Mouse (Mus musculus) heart, embryonic 14.5 days (tissue): ENCODE results near the gene Snd1. TPM values are rescaled to one million over a fixed set of nuclear protein-coding genes. Genes with fewer than 3 reads are reported as not detected.

ENCODE experiments used
- ATAC-seq: fragments of 200-750 bp; cut with Nextera tagmentation; 2 replicates; pipeline ENCODE4 v1.8.0; 2017; ENCODE audit warnings: low read depth, moderate TSS enrichment; ENCODE audit not compliant: insufficient number of reproducible peaks, insufficient read depth, low FRiP score
- H3K27ac ChIP-seq, 2 experiments: fragments of 200-500 bp in 1 of 2; fragments of 300-500 bp in 1 of 2; sonication (generic) in 1 of 2; replicated peaks in 1 of 2; 2 replicates each; pipeline ENCODE4 v1.5.1; 2012 to 2014; ENCODE audit warnings: low read depth in 2 of 2, low read length in 2 of 2, control low read depth in 1 of 2, mild to moderate bottlenecking in 1 of 2, mixed read lengths in 1 of 2; ENCODE audit not compliant: control insufficient read depth in 1 of 2, insufficient read depth in 1 of 2
- H3K27me3 ChIP-seq: fragments of 300-500 bp; sonication (generic); 2 replicates; pipeline ENCODE4 v1.6.1; 2014; ENCODE audit warnings: mild to moderate bottlenecking, low read length, control low read depth; ENCODE audit not compliant: control insufficient read depth, insufficient read depth
- H3K36me3 ChIP-seq: fragments of 300-500 bp; sonication (generic); 2 replicates; pipeline ENCODE4 v1.6.1; 2014; ENCODE audit warnings: mild to moderate bottlenecking, control low read depth, low read length, mixed read lengths; ENCODE audit not compliant: control insufficient read depth, insufficient read depth
- H3K4me1 ChIP-seq, 2 experiments: fragments of 200-500 bp in 1 of 2; fragments of 300-500 bp in 1 of 2; sonication (generic) in 1 of 2; 2 replicates each; pipeline ENCODE4 v1.6.1; 2012 to 2014; ENCODE audit warnings: low read length in 2 of 2, control low read depth in 1 of 2, mixed read lengths in 1 of 2; ENCODE audit not compliant: control insufficient read depth in 2 of 2, insufficient read depth in 2 of 2
- H3K4me2 ChIP-seq: fragments of 300-500 bp; sonication (generic); 2 replicates; pipeline ENCODE4 v1.6.1; 2014; ENCODE audit warnings: mild to moderate bottlenecking, low read length
- H3K4me3 ChIP-seq, 2 experiments: fragments of 200-500 bp in 1 of 2; fragments of 300-500 bp in 1 of 2; sonication (generic) in 1 of 2; 2 replicates each; pipeline ENCODE4 v1.5.1; 2012 to 2014; ENCODE audit warnings: low read length in 2 of 2, mild to moderate bottlenecking in 2 of 2, control low read depth in 1 of 2, low read depth in 1 of 2, moderate library complexity in 1 of 2; ENCODE audit not compliant: control insufficient read depth in 1 of 2, insufficient read depth in 1 of 2
- H3K9ac ChIP-seq: fragments of 300-500 bp; sonication (generic); 2 replicates; pipeline ENCODE4 v1.6.1; 2014; ENCODE audit warnings: mild to moderate bottlenecking, low read length
- H3K9me3 ChIP-seq: fragments of 300-500 bp; sonication (generic); 2 replicates; pipeline ENCODE4 v1.6.1; 2016; ENCODE audit warnings: low read length, control low read depth; ENCODE audit not compliant: control insufficient read depth
- WGBS: fragments of 180-500 bp; shearing (Covaris S2); extraction: QIAGEN DNeasy Blood & Tissue Kit; methylation state at CpG from one replicate; pipeline ENCODE4 v1.1.7; 2014; 5-methylcytosine and 5-hydroxymethylcytosine counted together
- polyA plus RNA-seq: library from polyadenylated mRNA; unstranded; fragments of >200 nt; fragmentation: Nextera tagmentation; extraction: Ambion mirVana; gene quantifications from 2 replicates; pipeline ENCODE4 v1.2.1, GENCODE M21; 2014

The Snd1 gene
- polyA plus RNA-seq, 1 experiment from 2014 or later = 80.0 TPM

DNA sequence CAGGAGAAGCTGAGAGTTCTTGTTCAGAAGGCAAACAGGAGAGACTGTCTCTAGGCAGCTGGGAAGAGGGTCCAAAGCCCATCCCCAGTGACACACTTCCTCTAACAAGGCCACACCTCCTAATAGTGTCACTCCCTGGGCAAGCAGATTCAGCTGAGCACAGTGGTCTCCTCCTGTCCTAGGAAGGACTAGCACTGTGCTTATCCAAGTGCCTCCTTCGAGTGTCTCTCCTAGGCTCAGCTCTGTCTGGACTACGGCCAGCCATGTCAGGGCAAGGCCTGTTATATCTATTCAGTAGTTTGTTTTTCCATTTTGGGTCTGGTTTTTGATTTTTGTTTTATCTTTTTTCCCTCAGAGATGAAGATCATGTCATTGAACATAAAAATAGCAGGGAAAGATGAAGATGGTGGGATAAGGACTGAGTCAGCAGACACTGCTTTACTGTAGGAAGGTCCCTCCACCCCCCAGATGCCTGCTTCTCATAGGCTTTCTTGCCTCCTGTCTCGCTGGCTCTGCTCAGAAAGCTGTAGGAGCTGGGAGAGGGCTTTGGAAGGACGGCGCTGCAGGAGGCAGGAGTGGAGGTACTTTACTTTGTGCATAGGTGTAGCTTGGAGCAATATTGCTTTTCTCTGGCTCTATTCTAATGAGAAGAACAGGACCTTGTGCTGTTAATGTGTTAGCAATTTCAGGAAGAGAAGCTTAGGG, 86.5 kb downstream of the Snd1 start:
- peaks cover 49% of the 10 kb centered on the region for H3K36me3 ChIP-seq
- no peak overlapping the region for H3K9ac ChIP-seq
- H3K27me3 ChIP-seq = no peaks in the 10 kb centered on the region
- 67% methylated on average over 5 of the region's 5 CpGs for WGBS
- ATAC-seq = no peak
- no peaks in the 10 kb centered on the region for H3K9me3 ChIP-seq
- no peak overlapping the region; a peak in 1 of 4 replicates for H3K27ac ChIP-seq
- H3K4me1 ChIP-seq = no peaks in the 10 kb centered on the region
- no peak overlapping the region for H3K4me3 ChIP-seq
- no peak overlapping the region for H3K4me2 ChIP-seq

DNA sequence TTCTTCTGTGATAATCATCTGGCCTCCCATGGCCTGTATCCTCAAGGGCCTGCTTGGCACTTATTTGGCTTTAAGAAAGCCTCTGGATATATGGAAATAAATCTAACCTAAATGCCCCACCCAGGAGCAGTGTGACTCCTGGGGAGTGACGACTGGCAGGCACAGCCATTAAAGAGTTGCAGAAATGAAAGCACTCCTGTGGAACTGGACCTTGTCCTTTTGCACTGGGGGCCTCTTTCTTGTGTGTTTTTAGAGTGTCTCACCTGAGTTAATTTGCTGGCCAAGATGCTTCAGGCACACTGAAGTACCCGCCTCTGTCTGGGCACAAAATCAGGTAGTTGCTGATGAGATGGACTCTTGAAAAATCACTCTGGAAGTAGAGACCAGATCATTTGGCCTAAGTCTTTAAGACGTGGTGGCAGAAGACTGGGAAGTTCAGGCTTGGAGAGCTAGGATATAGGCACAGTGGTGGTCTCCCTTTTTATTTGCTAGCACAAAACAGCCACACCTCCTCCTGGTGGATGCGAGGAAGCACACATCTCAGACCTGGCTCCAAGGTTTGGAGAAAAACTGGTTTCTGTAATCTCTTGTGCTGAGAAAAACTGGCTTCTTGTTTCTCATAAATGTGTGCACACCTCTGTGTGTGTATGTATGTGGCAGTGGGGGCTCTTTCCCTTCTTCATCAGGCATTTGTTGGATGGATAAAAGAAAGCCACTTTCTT, 87.5 kb downstream of the Snd1 start:
- 79% methylated on average over 4 of the region's 4 CpGs for WGBS
- H3K4me1 ChIP-seq = no peaks in the 10 kb centered on the region

DNA sequence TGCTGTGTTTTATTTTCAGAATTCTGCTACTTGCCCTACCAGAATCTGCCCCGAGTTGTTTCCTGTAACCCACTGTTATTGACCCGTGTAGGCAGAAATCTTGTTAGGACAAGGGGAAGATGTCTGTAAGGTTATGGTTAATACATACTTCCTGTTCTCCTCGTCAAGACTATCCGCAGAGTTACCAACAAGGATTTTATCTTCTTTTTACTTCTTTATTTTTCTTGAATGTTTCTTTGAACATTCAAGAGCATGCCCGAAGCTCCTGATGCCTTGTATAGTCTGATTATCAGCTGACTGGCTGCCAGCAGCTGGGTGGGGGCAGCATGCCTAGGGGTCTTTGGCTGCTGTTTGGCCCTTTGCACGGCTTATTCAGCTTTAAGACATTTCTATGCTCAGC, 93.0 kb downstream of the Snd1 start:
- no peak overlapping the region for H3K4me3 ChIP-seq
- ATAC-seq = no peak
- H3K27ac ChIP-seq = no peak overlapping the region
- no peak overlapping the region for H3K4me2 ChIP-seq
- no peak overlapping the region for H3K9ac ChIP-seq
- H3K9me3 ChIP-seq = no peaks in the 10 kb centered on the region
- WGBS = 75% methylated on average over 6 of the region's 6 CpGs
- H3K27me3 ChIP-seq = no peaks in the 10 kb centered on the region
- H3K36me3 ChIP-seq = peaks cover 15% of the 10 kb centered on the region
- H3K4me1 ChIP-seq = peaks cover 2% of the 10 kb centered on the region in 2 experiments; a peak in 1 of 4 replicates

More for the DNA sequence above, 87.5 kb downstream of the Snd1 start:
- Histone ChIP-seq H3K4me2 (no peak overlapping the region), H3K27ac (no peak overlapping the region), H3K9ac (no peak overlapping the region), H3K9me3 (no peaks in the 10 kb centered on the region), H3K4me3 (no peak overlapping the region), H3K27me3 (no peaks in the 10 kb centered on the region), H3K36me3 (peaks cover 44% of the 10 kb centered on the region)
- ATAC-seq = no peak

DNA sequence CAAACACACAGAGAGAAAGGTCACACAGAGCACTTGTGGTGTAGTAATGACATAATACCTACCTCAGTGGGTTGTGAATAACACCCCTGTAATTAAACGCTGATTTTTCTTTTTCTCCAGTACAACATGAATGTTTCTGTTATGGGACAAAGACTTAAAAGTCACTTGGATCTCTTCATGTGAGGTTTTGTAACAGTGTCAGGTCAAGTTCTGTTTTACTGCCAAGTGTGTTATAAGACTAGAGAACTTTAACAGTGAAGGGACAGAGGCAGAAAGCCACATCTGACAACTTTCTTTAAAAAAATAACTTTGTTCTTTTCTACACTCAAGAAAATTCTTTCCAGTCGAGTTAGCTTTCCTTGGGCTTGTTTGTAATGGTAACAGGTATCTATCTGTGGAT, 97.0 kb downstream of the Snd1 start:
- Histone ChIP-seq H3K9me3 (no peaks in the 10 kb centered on the region), H3K4me3 (no peak overlapping the region), H3K4me1 (peaks cover 7 to 10% of the 10 kb centered on the region in 2 experiments; a peak in 3 of 4 replicates), H3K4me2 (no peak overlapping the region), H3K27me3 (no peaks in the 10 kb centered on the region), H3K9ac (no peak overlapping the region), H3K27ac (no peak overlapping the region), H3K36me3 (no peaks in the 10 kb centered on the region)
- no peak for ATAC-seq
- 75% methylated on average over 2 of the region's 2 CpGs for WGBS

DNA sequence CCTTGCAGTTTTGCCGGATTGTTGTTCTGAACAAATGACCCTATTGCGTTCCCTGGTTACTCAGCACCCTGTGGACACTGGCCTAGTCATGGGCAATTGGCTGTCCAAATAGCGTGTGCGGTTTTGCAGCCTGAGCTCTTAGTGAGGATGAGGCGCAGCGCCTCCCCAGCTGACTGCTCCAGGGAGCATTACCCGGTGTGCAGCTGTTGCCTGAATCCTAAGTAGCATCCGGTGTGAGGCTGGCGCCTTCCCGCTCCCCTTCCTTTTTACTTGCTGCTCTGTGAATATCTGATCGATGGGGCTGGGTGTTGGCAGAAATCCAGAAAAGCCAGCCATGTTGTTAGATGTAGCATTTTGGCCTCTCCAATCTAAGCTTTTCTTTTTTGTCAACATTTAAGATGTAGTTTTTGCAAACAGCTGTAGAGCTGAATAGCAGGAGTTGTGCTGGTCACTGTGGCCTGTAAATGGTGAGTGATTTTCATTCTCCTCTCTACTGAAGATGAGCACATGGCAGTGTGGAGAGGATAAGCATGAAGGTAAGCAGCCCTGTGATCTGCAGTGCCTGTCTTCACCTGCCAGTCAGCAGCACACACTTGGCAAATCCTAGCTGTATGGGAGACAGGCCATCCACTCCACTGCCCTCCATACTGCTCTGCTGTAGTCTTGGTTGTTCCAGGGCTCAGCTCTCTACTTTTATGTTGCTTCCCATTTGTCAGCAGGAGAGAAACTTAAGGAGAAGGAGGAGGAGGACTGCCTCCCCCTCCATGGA, 98.2 kb downstream of the Snd1 start:
- Histone ChIP-seq H3K9me3 (no peaks in the 10 kb centered on the region), H3K4me2 (no peak overlapping the region), H3K4me3 (no peak overlapping the region), H3K4me1 (peaks cover 7 to 8% of the 10 kb centered on the region in 2 experiments; a peak in 3 of 4 replicates), H3K27me3 (no peaks in the 10 kb centered on the region), H3K36me3 (no peaks in the 10 kb centered on the region), H3K27ac (no peak overlapping the region), H3K9ac (no peak overlapping the region; the same call in 1 of the 2 replicates)
- no peak for ATAC-seq
- WGBS = 64% methylated on average over 11 of the region's 11 CpGs

DNA sequence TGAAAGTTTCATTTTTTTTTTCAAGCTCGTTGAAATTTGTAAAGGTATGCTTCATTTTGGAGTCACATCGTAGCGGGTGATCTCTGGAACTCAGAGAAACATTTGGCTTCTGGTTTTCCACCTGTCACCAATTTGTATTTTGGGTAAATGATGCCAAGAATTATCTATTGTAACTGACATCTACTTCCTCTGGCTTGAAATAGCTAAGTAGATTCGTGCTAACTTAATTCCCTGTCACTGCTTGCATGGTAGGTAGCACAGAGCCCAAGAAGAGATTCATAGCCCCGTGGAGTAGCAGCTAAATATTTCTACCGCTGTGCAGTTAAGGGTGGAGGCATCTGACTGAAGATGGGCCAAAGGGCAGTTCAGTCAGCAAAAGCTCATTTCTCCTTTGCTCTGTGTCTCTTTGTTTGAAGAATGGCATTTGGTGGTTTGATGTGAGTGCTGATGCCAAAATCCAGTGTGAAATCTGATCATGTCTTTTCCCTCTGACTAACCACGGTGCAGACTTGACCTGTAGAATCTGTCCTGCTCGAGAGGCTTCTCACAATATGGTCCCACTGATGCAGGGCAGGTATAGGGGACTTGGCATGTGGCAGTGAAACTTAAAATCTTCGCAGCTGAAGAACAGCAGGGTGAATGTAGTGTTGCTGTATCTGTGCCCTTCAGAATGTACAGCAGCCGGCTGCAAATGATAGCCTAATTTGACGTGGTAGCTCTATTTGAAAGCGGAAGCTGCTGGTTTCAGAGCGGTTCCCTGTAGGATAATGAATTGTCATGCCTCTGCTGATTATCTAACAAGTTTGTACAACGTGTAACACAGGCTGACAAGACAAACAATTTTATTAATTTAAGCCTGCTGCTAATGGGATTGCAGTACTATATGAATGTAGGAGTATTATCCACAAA, 101.7 kb downstream of the Snd1 start:
- no peaks in the 10 kb centered on the region for H3K9me3 ChIP-seq
- no peak for ATAC-seq
- H3K27ac ChIP-seq = no peak overlapping the region

DNA sequence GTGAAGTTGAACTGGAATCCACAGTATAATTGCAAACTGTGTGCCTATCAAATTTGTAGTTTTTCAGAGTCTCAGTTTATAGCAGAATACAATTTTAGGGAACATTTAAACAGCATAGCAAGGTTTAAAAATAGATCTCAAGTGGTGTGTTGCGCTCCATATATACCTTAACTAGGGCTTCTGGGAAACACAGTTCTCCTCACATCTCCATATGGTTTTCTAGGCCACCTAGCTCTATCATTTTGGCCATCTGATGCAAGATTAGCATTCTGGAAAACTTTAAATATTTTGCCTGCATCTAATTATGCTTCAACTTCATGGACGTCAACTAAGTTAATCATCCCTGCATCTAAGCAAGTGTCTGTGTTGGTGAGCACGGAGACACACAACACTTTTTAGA, 107.9 kb downstream of the Snd1 start:
- Histone ChIP-seq H3K4me2 (no peak overlapping the region), H3K4me3 (no peak overlapping the region), H3K9ac (no peak overlapping the region), H3K9me3 (no peaks in the 10 kb centered on the region), H3K36me3 (0 out of 2 replicates have a peak, but pooled peaks cover 3% of the 10 kb centered on the region), H3K27ac (no peak overlapping the region), H3K27me3 (no peaks in the 10 kb centered on the region), H3K4me1 (no peaks in the 10 kb centered on the region)
- ATAC-seq = no peak
- WGBS = 94% methylated on average over 3 of the region's 3 CpGs

More for the DNA sequence above, 101.7 kb downstream of the Snd1 start:
- no peak overlapping the region for H3K4me2 ChIP-seq
- peaks cover 7 to 8% of the 10 kb centered on the region in 2 experiments; a peak in 3 of 4 replicates for H3K4me1 ChIP-seq
- 60% methylated on average over 14 of the region's 14 CpGs for WGBS
- no peaks in the 10 kb centered on the region for H3K27me3 ChIP-seq
- H3K4me3 ChIP-seq = no peak overlapping the region
- no peak overlapping the region for H3K9ac ChIP-seq
- H3K36me3 ChIP-seq = no peaks in the 10 kb centered on the region
